Mouse (Mus musculus) intestine, embryonic 15.5 days (tissue): Measurements from ENCODE around the gene Akap5. TPM values are rescaled to one million over a fixed set of nuclear protein-coding genes. Genes with fewer than 3 reads are reported as not detected.

ENCODE experiments used
- ATAC-seq: fragments of 200-750 bp; cut with Nextera tagmentation; 2 replicates; pipeline ENCODE4 v1.8.0; 2017; ENCODE audit warnings: moderate TSS enrichment, moderate library complexity
- H3K27ac ChIP-seq: fragments of 300-500 bp; sonication (generic); 2 replicates; pipeline ENCODE4 v1.5.1; 2015; ENCODE audit warnings: mild to moderate bottlenecking, inconsistent platforms
- H3K27me3 ChIP-seq: fragments of 300-500 bp; sonication (generic); replicated peaks from 2 replicates; pipeline ENCODE4 v1.6.1; 2015; ENCODE audit warnings: inconsistent platforms
- H3K36me3 ChIP-seq: fragments of 300-500 bp; sonication (generic); 2 replicates; pipeline ENCODE4 v1.6.1; 2015; ENCODE audit warnings: inconsistent platforms
- H3K4me1 ChIP-seq: fragments of 300-500 bp; sonication (generic); replicated peaks from 2 replicates; pipeline ENCODE4 v1.6.1; 2015; ENCODE audit warnings: inconsistent platforms
- H3K4me2 ChIP-seq: fragments of 300-500 bp; sonication (generic); replicated peaks from 2 replicates; pipeline ENCODE4 v1.6.1; 2015; ENCODE audit warnings: mild to moderate bottlenecking, inconsistent platforms
- H3K4me3 ChIP-seq: fragments of 300-500 bp; sonication (generic); replicated peaks from 2 replicates; pipeline ENCODE4 v1.5.1; 2015; ENCODE audit warnings: inconsistent platforms
- H3K9ac ChIP-seq: fragments of 300-500 bp; sonication (generic); 2 replicates; pipeline ENCODE4 v1.6.1; 2015; ENCODE audit warnings: inconsistent platforms
- H3K9me3 ChIP-seq: fragments of 300-500 bp; sonication (generic); 2 replicates; pipeline ENCODE4 v1.6.1; 2016; ENCODE audit warnings: inconsistent platforms
- WGBS: fragments of 180-500 bp; shearing (Covaris S2); methylation state at CpG from one replicate; pipeline ENCODE4 v1.1.7; 2015; 5-methylcytosine and 5-hydroxymethylcytosine counted together
- polyA plus RNA-seq: library from polyadenylated mRNA; unstranded; fragments of >200 nt; fragmentation: Nextera tagmentation; extraction: Ambion mirVana; gene quantifications from 2 replicates; pipeline ENCODE4 v1.2.1, GENCODE M21; 2015

Gene Akap5
- polyA plus RNA-seq, 1 experiment from 2014 or later: 2.7 TPM

- peak overlapping the region; percentile 88 for H3K4me2 ChIP-seq
- no peaks in the 10 kb centered on the region for H3K27me3 ChIP-seq
- no peaks in the 10 kb centered on the region for H3K36me3 ChIP-seq
- no peak for ATAC-seq
- peak overlapping the region; percentile 87 for H3K4me3 ChIP-seq
- H3K9ac ChIP-seq: peak overlapping the region; percentile 97
- peaks cover 28% of the 10 kb centered on the region for H3K4me1 ChIP-seq
- 44% methylated on average over 7 of the region's 7 CpGs for WGBS
- peak overlapping the region; percentile 100; the same call in 1 of the 2 replicates for H3K27ac ChIP-seq
- H3K9me3 ChIP-seq: no peaks in the 10 kb centered on the region
Measured at GRCm38 (mm10) chr12:76372046-76372445, 47.4 kb downstream of the Akap5 start.

- 73% methylated on average over 6 of the region's 7 CpGs for WGBS
- no peaks in the 10 kb centered on the region for H3K36me3 ChIP-seq
- H3K9ac ChIP-seq: no peak overlapping the region
- H3K27me3 ChIP-seq: no peaks in the 10 kb centered on the region
- peaks cover 18% of the 10 kb centered on the region for H3K4me1 ChIP-seq
- no peak overlapping the region for H3K4me3 ChIP-seq
- no peak for ATAC-seq
- no peak overlapping the region for H3K27ac ChIP-seq
- H3K4me2 ChIP-seq: no peak overlapping the region
- H3K9me3 ChIP-seq: no peaks in the 10 kb centered on the region
Measured at GRCm38 (mm10) chr12:76372881-76373818, 48.5 kb downstream of the Akap5 start.

GRCm38 (mm10) chr12:76373991-76374390, 49.3 kb downstream of the Akap5 start:
- Histone ChIP-seq H3K4me3 (no peak overlapping the region), H3K36me3 (no peaks in the 10 kb centered on the region), H3K4me1 (peaks cover 13% of the 10 kb centered on the region), H3K27me3 (no peaks in the 10 kb centered on the region), H3K4me2 (no peak overlapping the region), H3K9me3 (no peaks in the 10 kb centered on the region), H3K9ac (no peak overlapping the region), H3K27ac (no peak overlapping the region)
- 65% methylated on average over 6 of the region's 6 CpGs for WGBS
- ATAC-seq: no peak

GRCm38 (mm10) chr12:76374911-76375310, 50.2 kb downstream of the Akap5 start:
- H3K9me3 ChIP-seq: no peaks in the 10 kb centered on the region
- H3K4me3 ChIP-seq: no peak overlapping the region
- 79% methylated on average over 4 of the region's 4 CpGs for WGBS
- no peaks in the 10 kb centered on the region for H3K36me3 ChIP-seq
- H3K4me2 ChIP-seq: no peak overlapping the region
- peaks cover 13% of the 10 kb centered on the region for H3K4me1 ChIP-seq
- no peak for ATAC-seq
- no peak overlapping the region for H3K27ac ChIP-seq
- H3K27me3 ChIP-seq: no peaks in the 10 kb centered on the region
- no peak overlapping the region for H3K9ac ChIP-seq

- ATAC-seq: no peak
- no peaks in the 10 kb centered on the region for H3K36me3 ChIP-seq
- 86% methylated on average over 3 of the region's 3 CpGs for WGBS
- no peaks in the 10 kb centered on the region for H3K27me3 ChIP-seq
- no peak overlapping the region for H3K4me3 ChIP-seq
- peaks cover 17% of the 10 kb centered on the region for H3K4me1 ChIP-seq
- no peak overlapping the region for H3K27ac ChIP-seq
- H3K9me3 ChIP-seq: no peaks in the 10 kb centered on the region
- H3K4me2 ChIP-seq: no peak overlapping the region
- no peak overlapping the region for H3K9ac ChIP-seq
Measured at GRCm38 (mm10) chr12:76375506-76375905, 50.8 kb downstream of the Akap5 start.

GRCm38 (mm10) chr12:76376649-76377048, 52.0 kb downstream of the Akap5 start:
- no peaks in the 10 kb centered on the region for H3K36me3 ChIP-seq
- H3K9me3 ChIP-seq: no peaks in the 10 kb centered on the region
- H3K9ac ChIP-seq: no peak overlapping the region
- WGBS: 55% methylated on average over 7 of the region's 7 CpGs
- no peak for ATAC-seq
- peaks cover 17% of the 10 kb centered on the region for H3K4me1 ChIP-seq
- no peak overlapping the region for H3K4me2 ChIP-seq
- H3K27me3 ChIP-seq: no peaks in the 10 kb centered on the region
- no peak overlapping the region for H3K4me3 ChIP-seq
- no peak overlapping the region for H3K27ac ChIP-seq

- ATAC-seq: no peak
- peaks cover 14% of the 10 kb centered on the region for H3K4me1 ChIP-seq
- H3K9me3 ChIP-seq: no peaks in the 10 kb centered on the region
- H3K27ac ChIP-seq: no peak overlapping the region
- no peak overlapping the region for H3K9ac ChIP-seq
- H3K27me3 ChIP-seq: no peaks in the 10 kb centered on the region
- no peak overlapping the region for H3K4me3 ChIP-seq
- H3K4me2 ChIP-seq: no peak overlapping the region
- WGBS: 95% methylated on average over 6 of the region's 6 CpGs
- no peaks in the 10 kb centered on the region for H3K36me3 ChIP-seq
Measured at GRCm38 (mm10) chr12:76377059-76377458, 52.4 kb downstream of the Akap5 start.

GRCm38 (mm10) chr12:76377726-76378125, 53.0 kb downstream of the Akap5 start:
- Histone ChIP-seq H3K27me3 (no peaks in the 10 kb centered on the region), H3K9me3 (no peaks in the 10 kb centered on the region), H3K9ac (no peak overlapping the region), H3K27ac (no peak overlapping the region), H3K4me2 (no peak overlapping the region), H3K4me1 (peaks cover 8% of the 10 kb centered on the region), H3K36me3 (no peaks in the 10 kb centered on the region), H3K4me3 (no peak overlapping the region)
- WGBS: 89% methylated on average over 3 of the region's 3 CpGs
- no peak for ATAC-seq

GRCm38 (mm10) chr12:76378556-76378955, 53.9 kb downstream of the Akap5 start:
- Histone ChIP-seq H3K4me3 (no peak overlapping the region), H3K9me3 (no peaks in the 10 kb centered on the region), H3K4me2 (no peak overlapping the region), H3K9ac (no peak overlapping the region), H3K27ac (no peak overlapping the region), H3K4me1 (peaks cover 4% of the 10 kb centered on the region; the same call in 1 of the 2 replicates), H3K36me3 (no peaks in the 10 kb centered on the region), H3K27me3 (no peaks in the 10 kb centered on the region)
- WGBS: 83% methylated on average over 5 of the region's 5 CpGs
- ATAC-seq: no peak

GRCm38 (mm10) chr12:76380151-76380550, 55.5 kb downstream of the Akap5 start:
- H3K4me1 ChIP-seq: peaks cover 4% of the 10 kb centered on the region; the same call in 1 of the 2 replicates
- H3K4me2 ChIP-seq: no peak overlapping the region
- no peaks in the 10 kb centered on the region for H3K27me3 ChIP-seq
- ATAC-seq: 0 out of 2 replicates have a peak, but pooled peaks have one; percentile 56
- H3K9ac ChIP-seq: no peak overlapping the region
- 0 out of 2 replicates have a peak, but pooled peaks cover under 1% of the 10 kb centered on the region for H3K36me3 ChIP-seq
- no peaks in the 10 kb centered on the region for H3K9me3 ChIP-seq
- no peak overlapping the region for H3K4me3 ChIP-seq
- no peak overlapping the region for H3K27ac ChIP-seq
- WGBS: 64% methylated on average over 7 of the region's 7 CpGs
